Comparison of ENCODE assay signal across 21 mouse cellular contexts in genomic region chr11:35973135-35973534, GRCm38 (mm10). TPM values are rescaled to one million over a fixed set of nuclear protein-coding genes. Genes with fewer than 3 reads are reported as not detected.
A peak's percentile ranks its signal among the peaks of the same experiment; 100 is the strongest.
DNase-seq lines count a peak whose midpoint lies in the region; ATAC-seq and TF ChIP-seq lines count a peak whose summit lies in the region.
"Had no signal": no experiment of that assay in that cellular context is flagged by ENCODE, and none has a peak within 500 bp of the region (broad histone marks: within the 10 kb centered on the region; RNA-seq: fewer than 3 reads in every experiment).

No protein-coding gene starts in this region.

- 51% methylated on average over 7 of the region's 7 CpGs for WGBS in intestine, postnatal 0 days
- 50% methylated on average over 7 of the region's 7 CpGs for WGBS in intestine, embryonic 16.5 days
- WGBS in lung, postnatal 0 days, result 29% methylated on average over 7 of the region's 7 CpGs
- 30% methylated on average over 7 of the region's 7 CpGs for WGBS in hindbrain, embryonic 14.5 days
- WGBS in midbrain, embryonic 15.5 days, result 23% methylated on average over 7 of the region's 7 CpGs

- no peak for TF ChIP-seq EP300 in lung, postnatal 0 days (IDR thresholded peaks at IDR 0.05)

- TF ChIP-seq CTCF in intestine, postnatal 0 days (IDR thresholded peaks at IDR 0.05; ENCODE audit: low read depth), result no peak
- no peak for TF ChIP-seq CTCF in lung, postnatal 0 days (IDR thresholded peaks at IDR 0.05)

- ATAC-seq in intestine, postnatal 0 days, result no peak
- no peak for ATAC-seq in intestine, embryonic 16.5 days
- no peak for ATAC-seq in lung, postnatal 0 days
- ATAC-seq in hindbrain, embryonic 14.5 days (ENCODE audit: low FRiP score), result no peak
- no peak for ATAC-seq in midbrain, embryonic 15.5 days (replicated peaks)

- no peaks in the 10 kb centered on the region for H3K27me3 ChIP-seq in intestine, postnatal 0 days (replicated peaks; ENCODE audit: control insufficient read depth, insufficient read depth, low read length)
- no peaks in the 10 kb centered on the region for H3K27me3 ChIP-seq in intestine, embryonic 16.5 days (replicated peaks; ENCODE audit: control insufficient read depth, insufficient read depth, low read length)
- H3K27me3 ChIP-seq in lung, postnatal 0 days (replicated peaks; ENCODE audit: insufficient read depth, low read length), result no peaks in the 10 kb centered on the region
- no peaks in the 10 kb centered on the region for H3K27me3 ChIP-seq in hindbrain, embryonic 14.5 days (ENCODE audit: control insufficient read depth, insufficient read depth, low read length)
- H3K27me3 ChIP-seq in midbrain, embryonic 15.5 days (replicated peaks), result no peaks in the 10 kb centered on the region

- no peaks in the 10 kb centered on the region for H3K36me3 ChIP-seq in intestine, postnatal 0 days (ENCODE audit: control insufficient read depth, insufficient read depth)
- H3K36me3 ChIP-seq in intestine, embryonic 16.5 days (ENCODE audit: control insufficient read depth, insufficient read depth, low read length), result no peaks in the 10 kb centered on the region
- H3K36me3 ChIP-seq in lung, postnatal 0 days (ENCODE audit: insufficient read depth, low read length), result no peaks in the 10 kb centered on the region
- no peaks in the 10 kb centered on the region for H3K36me3 ChIP-seq in hindbrain, embryonic 14.5 days (replicated peaks; ENCODE audit: control insufficient read depth, insufficient read depth)
- H3K36me3 ChIP-seq in midbrain, embryonic 15.5 days (replicated peaks), result no peaks in the 10 kb centered on the region
- H3K36me3 ChIP-seq: heart, embryonic 13.5 days had no signal

- H3K27ac ChIP-seq in intestine, postnatal 0 days (ENCODE audit: low read depth, low read length), result peak overlapping the region; percentile 81; the same call in 1 of the 2 replicates
- no peak overlapping the region for H3K27ac ChIP-seq in intestine, embryonic 16.5 days (ENCODE audit: low read length)
- H3K27ac ChIP-seq in lung, postnatal 0 days (ENCODE audit: low read length), result peak overlapping the region; percentile 57
- no peak overlapping the region for H3K27ac ChIP-seq in hindbrain, embryonic 14.5 days
- H3K27ac ChIP-seq in midbrain, embryonic 15.5 days, result 0 out of 2 replicates have a peak overlapping the region, but pooled peaks have one; percentile 2
- H3K27ac ChIP-seq: heart, embryonic 13.5 days; layer of hippocampus, adult 2 months had no signal

- H3K9ac ChIP-seq in intestine, postnatal 0 days (ENCODE audit: low read depth, low read length), result no peak overlapping the region
- no peak overlapping the region for H3K9ac ChIP-seq in intestine, embryonic 16.5 days (ENCODE audit: low read depth, low read length)
- 0 out of 2 replicates have a peak overlapping the region, but pooled peaks have one; percentile 2 for H3K9ac ChIP-seq in lung, postnatal 0 days (replicated peaks; ENCODE audit: low read depth)
- H3K9ac ChIP-seq in hindbrain, embryonic 14.5 days, result no peak overlapping the region
- no peak overlapping the region for H3K9ac ChIP-seq in midbrain, embryonic 15.5 days
- H3K9ac ChIP-seq: heart, embryonic 13.5 days had no signal

- intact Hi-C loops in heart, postnatal 25 days (cut with DNase I), result no loop called here

- no peak overlapping the region for H3K4me3 ChIP-seq in intestine, postnatal 0 days (ENCODE audit: low read depth, low read length)
- H3K4me3 ChIP-seq in intestine, embryonic 16.5 days (ENCODE audit: low read length), result no peak overlapping the region
- H3K4me3 ChIP-seq in lung, postnatal 0 days (ENCODE audit: low read depth, low read length), result no peak overlapping the region
- H3K4me3 ChIP-seq in hindbrain, embryonic 14.5 days (replicated peaks; ENCODE audit: low read length), result no peak overlapping the region
- H3K4me3 ChIP-seq in midbrain, embryonic 15.5 days, result no peak overlapping the region
- H3K4me3 ChIP-seq: heart, embryonic 13.5 days; layer of hippocampus, adult 2 months had no signal

- no peaks in the 10 kb centered on the region for H3K9me3 ChIP-seq in intestine, postnatal 0 days (ENCODE audit: control insufficient read depth)
- no peaks in the 10 kb centered on the region for H3K9me3 ChIP-seq in intestine, embryonic 16.5 days (ENCODE audit: control insufficient read depth, low read length)
- no peaks in the 10 kb centered on the region for H3K9me3 ChIP-seq in lung, postnatal 0 days (ENCODE audit: low read length)
- H3K9me3 ChIP-seq in hindbrain, embryonic 14.5 days (ENCODE audit: control insufficient read depth, low read length), result no peaks in the 10 kb centered on the region
- H3K9me3 ChIP-seq in midbrain, embryonic 15.5 days, result no peaks in the 10 kb centered on the region
- H3K9me3 ChIP-seq: heart, embryonic 13.5 days had no signal

- DNase-seq in lung, postnatal 0 days (ENCODE audit: low spot score), result no peak
- DNase-seq in lung, postnatal 36 days, result no peak
- no peak for DNase-seq in hindbrain, embryonic 14.5 days (ENCODE audit: low spot score)
- no peak for DNase-seq in cerebellum, adult 9-11 months
- DNase-seq in heart, postnatal 25 days (ENCODE audit: low spot score), result no peak
- DNase-seq: adrenal gland, postnatal 36 days; B cell, adult 2 months; cerebellum, adult 11-12 months; cerebellum, postnatal 25 days; heart, postnatal 4 days; kidney, adult 11 months; kidney, postnatal 10 days; layer of hippocampus, postnatal 36 days; thymus, postnatal 25 days had no signal

- H3K4me2 ChIP-seq in intestine, postnatal 0 days (replicated peaks; ENCODE audit: low read depth), result no peak overlapping the region
- H3K4me2 ChIP-seq in intestine, embryonic 16.5 days (ENCODE audit: low read depth, low read length), result no peak overlapping the region
- no peak overlapping the region for H3K4me2 ChIP-seq in lung, postnatal 0 days (replicated peaks; ENCODE audit: low read depth, low read length)
- H3K4me2 ChIP-seq in hindbrain, embryonic 14.5 days (replicated peaks), result 0 out of 2 replicates have a peak overlapping the region, but pooled peaks have one; percentile 4
- H3K4me2 ChIP-seq in midbrain, embryonic 15.5 days, result no peak overlapping the region
- H3K4me2 ChIP-seq: liver, embryonic 11.5 days had no signal

- peaks cover 11% of the 10 kb centered on the region; the same call in 1 of the 2 replicates for H3K4me1 ChIP-seq in intestine, postnatal 0 days (replicated peaks; ENCODE audit: control insufficient read depth, insufficient read depth, low read length)
- H3K4me1 ChIP-seq in intestine, embryonic 16.5 days (ENCODE audit: control insufficient read depth, insufficient read depth, low read length), result peaks cover 13% of the 10 kb centered on the region
- H3K4me1 ChIP-seq in lung, postnatal 0 days (ENCODE audit: insufficient read depth, low read depth, low read length), result 0 out of 2 replicates have a peak, but pooled peaks cover 2% of the 10 kb centered on the region
- H3K4me1 ChIP-seq in hindbrain, embryonic 14.5 days (replicated peaks; ENCODE audit: control insufficient read depth, insufficient read depth, low read length), result peaks cover 25% of the 10 kb centered on the region
- peaks cover 29% of the 10 kb centered on the region for H3K4me1 ChIP-seq in midbrain, embryonic 15.5 days

RNA-seq across cellular contexts. Expression of gene Wwc1, which starts 7.2 kb away (rescaled TPM):
- 16.1 and 18.8 TPM in 2 replicates for polyA plus RNA-seq in intestine, postnatal 0 days (2015; fragmentation: Nextera tagmentation; extraction: Ambion mirVana)
- polyA plus RNA-seq in intestine, embryonic 16.5 days (2015; fragmentation: Nextera tagmentation; extraction: Ambion mirVana), result 8.5 and 9.0 TPM in 2 replicates
- polyA plus RNA-seq in lung, postnatal 0 days (2015; fragmentation: Nextera tagmentation; extraction: Ambion mirVana), result 22.1 and 31.0 TPM in 2 replicates
- polyA plus RNA-seq in hindbrain, embryonic 14.5 days (2014; fragmentation: Nextera tagmentation; extraction: Ambion mirVana), result 9.3 and 10.1 TPM in 2 replicates
- polyA plus RNA-seq in midbrain, embryonic 15.5 days (2015; fragmentation: Nextera tagmentation; extraction: Ambion mirVana), result 13.2 and 18.1 TPM in 2 replicates
- 1 to 10 TPM; 1.3 to 1.5 TPM for total RNA-seq in heart, postnatal 25 days (2021)
- total RNA-seq: granulocyte monocyte progenitor cell, adult 5-6 weeks had no signal

Comparison
In these comparisons a context has a peak if more than half of its experiments do, and no peak if none do; other contexts are left out.
1. H3K27ac ChIP-seq: peak in intestine, postnatal 0 days (single experiment), lung, postnatal 0 days (single experiment) and midbrain, embryonic 15.5 days (single experiment); none in intestine, embryonic 16.5 days (single experiment) and hindbrain, embryonic 14.5 days (single experiment).